Mouse (Mus musculus): ENCODE measurements around the gene Psmb1.

GRCm38 (mm10) chr17:15498753-15499113 lies 818 bp downstream of the Psmb1 start:
- no peak for TF ChIP-seq CTCF (IDR thresholded peaks at IDR 0.05; ENCODE audit: insufficient read depth, low read depth, low read length)
- no peak for TF ChIP-seq POLR2A (IDR thresholded peaks at IDR 0.05; ENCODE audit: insufficient read depth, low read depth, low read length)
